Mouse (Mus musculus) G1E-ER4 (cell line): ENCODE data around the gene Gm28374. TPM values are rescaled to one million over a fixed set of nuclear protein-coding genes. Genes with fewer than 3 reads are reported as not detected.

ENCODE experiments used
- GATA1 ChIP-seq: IDR thresholded peaks from one replicate; pipeline ENCODE4 v1.8.0; 2012; ENCODE audit warnings: low read length, inconsistent platforms
- polyA plus RNA-seq: library from polyadenylated mRNA; stranded (reverse); fragments of >175 nt; gene quantifications from 2 replicates; pipeline ENCODE4 v1.2.3, GENCODE M21; 2012

Gene Gm28374
- polyA plus RNA-seq, 1 experiment = 0.53 TPM

DNA sequence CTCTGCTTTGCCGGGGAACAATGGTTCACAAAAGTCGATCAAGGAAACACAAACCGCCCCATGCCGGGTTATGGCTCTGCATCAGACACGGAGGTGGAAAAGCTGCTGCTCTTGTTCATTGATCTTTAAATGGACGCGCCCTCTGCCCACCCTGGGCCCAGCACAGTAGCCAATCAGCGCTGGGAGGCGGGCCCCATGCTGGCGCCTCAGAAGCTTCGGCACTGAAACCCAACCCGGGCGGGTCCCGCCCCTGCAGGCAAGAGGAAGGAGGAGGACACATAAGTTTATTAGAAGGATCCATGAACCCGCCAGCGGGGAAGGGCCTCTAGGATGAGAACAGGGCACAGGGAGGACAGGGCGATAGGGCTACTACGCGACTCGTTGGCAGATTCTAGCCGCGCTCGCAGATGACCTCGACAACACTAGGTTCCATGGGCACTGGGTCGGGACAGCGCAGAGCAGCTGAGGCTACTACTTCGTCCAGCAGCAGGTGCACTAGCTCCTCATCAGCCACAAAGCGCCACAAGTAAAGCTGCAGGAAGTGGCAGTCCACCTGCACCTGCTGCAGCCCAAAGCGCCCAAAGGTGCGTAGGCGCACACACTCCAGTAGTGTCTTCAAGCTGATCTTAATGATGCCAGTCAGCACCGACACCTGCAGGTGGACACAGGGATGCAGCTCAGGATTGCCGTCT lies 14.2 kb downstream of the Gm28374 start, which contains the start of gene Tm7sf2:
Gene Tm7sf2 (minus strand): TSS at position 650 of the 692 bp plus-strand sequence.
- TF ChIP-seq GATA1 = no peak

- TF ChIP-seq GATA1 = no peak
These were observed 14.9 kb downstream of the Gm28374 start for GRCm38 (mm10) chr19:6067011-6067723.

DNA sequence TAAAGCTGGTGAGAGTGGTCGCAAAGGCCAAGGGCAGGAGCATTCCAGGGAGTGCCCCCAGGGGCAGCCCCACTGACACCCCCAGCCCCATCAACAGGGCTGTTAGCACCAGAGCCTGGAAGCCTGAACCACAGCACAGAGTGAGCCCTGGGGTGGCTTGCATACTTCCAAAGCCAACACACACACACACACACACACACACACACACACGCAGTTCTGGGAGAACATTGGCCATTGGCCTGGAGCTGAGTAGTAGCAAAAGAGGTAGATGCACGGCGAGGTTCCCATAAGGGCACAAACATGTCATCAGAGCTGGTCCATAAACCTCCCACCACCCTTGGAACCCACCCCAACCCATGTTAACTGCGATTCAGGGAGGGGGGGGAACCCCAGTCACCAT lies 15.5 kb downstream of the Gm28374 start:
- no peak for TF ChIP-seq GATA1

DNA sequence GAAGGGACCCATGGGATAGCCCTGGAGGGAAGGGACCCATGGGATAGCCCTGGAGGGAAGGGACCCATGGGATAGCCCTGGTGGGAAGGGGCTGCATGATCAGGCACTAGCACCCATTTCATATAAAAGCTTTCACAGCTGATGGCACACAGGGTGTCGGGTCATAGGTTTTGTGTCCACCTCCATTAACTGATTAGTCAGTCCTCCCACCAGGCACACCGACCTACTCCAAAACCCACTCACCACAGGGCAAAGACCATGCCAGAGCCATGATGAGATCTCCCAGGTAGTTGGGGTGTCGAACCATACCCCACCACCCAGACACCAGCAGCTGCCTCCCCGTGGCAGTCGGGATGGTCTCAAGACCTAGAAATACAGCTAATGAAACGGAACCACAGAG lies 19.0 kb downstream of the Gm28374 start:
- TF ChIP-seq GATA1 = no peak

DNA sequence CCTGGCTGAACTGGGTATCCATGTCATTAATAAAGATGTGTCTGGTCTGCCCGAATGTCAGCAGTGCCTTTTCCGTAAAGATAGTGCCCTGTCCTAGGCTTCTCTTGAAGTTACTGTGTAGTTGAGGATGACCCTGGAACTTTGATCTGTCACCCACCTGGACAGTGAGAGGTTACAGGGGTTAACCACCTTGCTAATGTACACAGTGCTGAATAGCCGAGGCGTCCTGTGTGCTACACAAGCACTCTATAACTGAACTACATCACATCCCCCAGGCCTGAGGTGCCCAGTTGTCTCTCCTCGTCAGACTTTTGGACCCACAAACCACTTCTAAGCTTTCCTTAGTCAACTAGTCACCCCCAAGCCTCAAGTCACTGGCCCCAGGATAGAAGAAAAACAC lies 19.6 kb downstream of the Gm28374 start:
- TF ChIP-seq GATA1 = no peak

DNA sequence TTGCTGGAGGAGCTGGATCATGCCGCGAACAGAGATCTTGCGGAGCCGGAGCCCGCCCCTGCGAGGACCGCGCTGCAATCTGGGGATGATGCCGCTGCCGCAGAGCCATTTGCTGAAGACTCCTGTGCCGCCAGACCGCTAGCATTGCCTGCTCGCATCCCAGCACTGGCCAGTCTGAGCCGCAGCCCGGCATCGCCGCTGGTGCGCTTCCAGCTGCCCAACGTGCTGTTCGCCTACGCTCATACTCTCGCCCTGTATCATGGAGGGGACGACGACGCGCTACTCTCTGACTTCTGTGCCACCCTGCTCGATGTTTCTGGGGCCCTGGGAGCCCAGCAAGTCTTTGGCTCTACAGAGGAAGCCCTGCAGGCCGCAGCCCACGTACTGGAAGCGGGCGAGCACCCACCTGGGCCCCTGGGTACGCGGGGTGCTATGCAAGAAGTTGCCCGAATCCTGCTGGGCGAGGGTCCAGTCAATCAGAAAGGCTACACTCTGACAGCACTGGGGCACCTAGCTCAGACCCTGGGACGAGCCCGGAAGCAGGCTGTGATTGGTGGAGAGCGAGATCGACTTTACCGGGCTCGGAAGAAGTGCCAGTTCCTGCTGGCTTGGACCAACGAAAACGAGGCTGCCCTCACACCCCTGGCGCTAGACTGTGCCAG lies 20.3 kb downstream of the Gm28374 start:
- no peak for TF ChIP-seq GATA1

GRCm38 (mm10) chr19:6061021-6061533 lies 21.0 kb downstream of the Gm28374 start, which contains the start of gene Znhit2:
Gene Znhit2 (plus strand): TSS chr19:6061192.
- no peak for TF ChIP-seq GATA1

GRCm38 (mm10) chr19:6058966-6059365 lies 23.1 kb downstream of the Gm28374 start:
- TF ChIP-seq GATA1 = no peak

DNA sequence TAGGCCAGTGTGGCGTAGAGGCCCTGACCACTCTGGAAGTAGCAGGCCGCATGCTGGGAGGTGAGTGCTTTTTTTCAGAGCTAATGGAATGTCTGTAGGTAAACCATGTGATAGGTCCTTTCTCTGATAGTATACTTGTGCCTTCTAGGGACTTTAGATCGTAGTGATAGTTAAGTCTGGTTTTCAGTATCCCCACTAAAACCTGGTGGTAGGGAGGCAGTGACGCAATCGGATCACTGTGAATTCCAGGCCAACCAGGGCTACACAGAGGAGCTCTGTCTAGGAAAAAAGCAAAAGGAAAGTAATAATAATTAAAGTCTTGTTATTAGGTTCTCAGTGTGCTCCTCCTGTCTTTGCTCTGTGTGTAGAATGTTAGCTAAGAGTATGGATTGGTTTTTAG lies 23.5 kb downstream of the Gm28374 start:
- TF ChIP-seq GATA1 = no peak

- no peak for TF ChIP-seq GATA1
These were observed 24.6 kb downstream of the Gm28374 start, which contains the start of the genes Mrpl49 and Fau for GRCm38 (mm10) chr19:6057313-6058096. Gene Mrpl49 (minus strand): TSS chr19:6057785. Gene Fau (plus strand): TSS chr19:6057844.

- no peak for TF ChIP-seq GATA1
These were observed 25.4 kb downstream of the Gm28374 start for GRCm38 (mm10) chr19:6056696-6057095.

DNA sequence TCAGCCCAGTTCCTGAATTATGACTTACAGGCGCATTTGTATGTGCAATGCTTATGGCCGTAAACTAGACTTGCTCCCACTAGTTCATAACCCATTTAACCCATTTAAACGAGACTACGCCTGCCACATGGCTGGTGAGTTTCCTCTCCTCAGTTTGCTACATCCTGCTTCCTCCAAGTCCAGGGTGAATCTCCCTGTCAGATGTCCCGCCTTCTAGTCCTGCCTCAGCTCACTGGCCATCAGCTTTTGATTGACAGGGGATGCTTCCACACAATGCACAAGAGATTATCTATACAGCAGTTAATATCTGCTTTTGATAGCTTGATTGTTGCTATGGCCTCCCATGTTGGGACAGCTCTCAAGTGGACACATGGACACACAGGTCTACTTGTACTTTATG lies 27.8 kb downstream of the Gm28374 start:
- no peak for TF ChIP-seq GATA1

DNA sequence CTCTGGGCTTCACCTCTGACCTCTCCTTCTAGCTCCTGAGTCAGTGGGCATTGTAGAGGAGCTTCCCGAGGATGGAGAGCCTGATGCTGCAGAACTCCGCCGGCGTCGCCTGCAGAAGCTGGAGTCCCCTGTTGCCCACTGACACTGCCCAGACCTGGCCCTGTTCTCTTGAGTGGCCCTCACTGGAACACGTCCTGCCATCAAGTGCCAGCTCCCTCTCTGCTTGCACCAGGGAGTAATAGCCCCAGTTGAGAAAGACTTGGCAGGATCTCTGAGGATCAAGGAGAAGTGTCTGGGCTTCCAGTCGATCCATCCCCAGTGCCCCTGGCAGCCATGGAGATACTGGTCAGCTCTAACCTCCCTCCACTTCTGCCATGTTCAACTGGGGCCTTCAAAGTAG lies 29.5 kb downstream of the Gm28374 start:
- TF ChIP-seq GATA1 = no peak

GRCm38 (mm10) chr19:6048681-6049410 lies 33.2 kb downstream of the Gm28374 start:
- no peak for TF ChIP-seq GATA1

- TF ChIP-seq GATA1 = no peak
These were observed 34.2 kb downstream of the Gm28374 start for GRCm38 (mm10) chr19:6047899-6048166.
